Mouse (Mus musculus) MEL (cell line): ENCODE data around the gene Klf14. TPM values are rescaled to one million over a fixed set of nuclear protein-coding genes. Genes with fewer than 3 reads are reported as not detected.

ENCODE experiments used
- polyA plus RNA-seq, 2 experiments: library from polyadenylated mRNA; stranded (reverse) in 1 of 2; unstranded in 1 of 2; fragments of >175 nt in 1 of 2; fragments of >200 nt in 1 of 2; gene quantifications; 2 replicates each; pipeline versions ENCODE4 v1.2.1 to v1.2.4; 2012; ENCODE audit warnings: low replicate concordance in 2 of 2, low read depth in 1 of 2; ENCODE audit not compliant: insufficient read length in 2 of 2, insufficient read depth in 1 of 2, missing spikeins in 1 of 2
- total RNA-seq: library from RNA; depleted of rRNA; stranded (reverse); fragments of 300-350 nt; gene quantifications from 2 replicates; pipeline ENCODE4 v1.2.3, GENCODE M21; 2012; rRNA removed

The Klf14 gene
- total and polyA plus RNA-seq, 3 experiments: not detected

Other genes starting within 250 kb of the Klf14 start
- gene Mest, start 235.5 kb downstream of the Klf14 start, total RNA-seq: 0.10 and 0.12 TPM in 2 replicates
- under 1 TPM in 1 of 2 experiments, not detected in 1; 0.31 TPM for gene Mest, start 235.5 kb downstream of the Klf14 start, polyA plus RNA-seq
- 14.8 and 16.0 TPM in 2 replicates for gene Copg2, start 62.3 kb downstream of the Klf14 start, total RNA-seq
- 10 to 100 TPM in 1 of 2 experiments, not detected in 1; 20.3 TPM for gene Copg2, start 62.3 kb downstream of the Klf14 start, polyA plus RNA-seq
- not detected in 2 replicates for gene Tsga13, start 43.5 kb downstream of the Klf14 start, total RNA-seq
- not detected for gene Tsga13, start 43.5 kb downstream of the Klf14 start, polyA plus RNA-seq